Mouse (Mus musculus) mouse embryonic stem cell (cell line): ENCODE measurements around the gene Mllt1.

ENCODE experiments used
- in situ Hi-C, 2 experiments: fragments of 300-500 bp; cut with MboI; formaldehyde crosslinking; loops; 1 replicate in 1 of 2; 3 replicates in 1 of 2; pipeline ENCODE4 v1.14.3; 2019 to 2020; ENCODE audit warnings: low sequenced_read_pairs in 2 of 2, low pct_unique_long_range_greater_than_20kb in 1 of 2, mixed read lengths in 1 of 2; ENCODE audit not compliant: unreplicated experiment in 1 of 2

Mllt1 gene

GRCm38 (mm10) chr17:56935363-56936131, at the start of gene Mllt1:
Gene Mllt1 (minus strand): TSS chr17:56935415.
- in situ Hi-C loops = loop anchor here in 1 of 2 experiments (5.0 kb wide), 1 partner anchor 128 kb away; no protein-coding TSS in a partner anchor

- in situ Hi-C loops = no loop called here
Measured at GRCm38 (mm10) chr17:56984886-56985285, 49.7 kb upstream of the Mllt1 start.

GRCm38 (mm10) chr17:56982013-56982412, 46.8 kb upstream of the Mllt1 start, which contains the start of gene Acer1:
Gene Acer1 (minus strand): TSS chr17:56982126.
- in situ Hi-C loops = no loop called here

GRCm38 (mm10) chr17:56981049-56981448, 45.8 kb upstream of the Mllt1 start:
- in situ Hi-C loops = no loop called here

GRCm38 (mm10) chr17:56979524-56979923, 44.3 kb upstream of the Mllt1 start:
- in situ Hi-C loops = no loop called here

GRCm38 (mm10) chr17:56976531-56977390, 41.5 kb upstream of the Mllt1 start:
- in situ Hi-C loops = no loop called here

- in situ Hi-C loops = no loop called here
Measured at GRCm38 (mm10) chr17:56975391-56975790, 40.2 kb upstream of the Mllt1 start.

GRCm38 (mm10) chr17:56974708-56975240, 39.6 kb upstream of the Mllt1 start:
- in situ Hi-C loops = no loop called here

GRCm38 (mm10) chr17:56973956-56974707, 38.9 kb upstream of the Mllt1 start:
- in situ Hi-C loops = no loop called here

GRCm38 (mm10) chr17:56970081-56970480, 34.9 kb upstream of the Mllt1 start:
- in situ Hi-C loops = no loop called here

- in situ Hi-C loops = no loop called here
Measured at GRCm38 (mm10) chr17:56969321-56969720, 34.1 kb upstream of the Mllt1 start.

- in situ Hi-C loops = no loop called here
Measured at GRCm38 (mm10) chr17:56963646-56964045, 28.4 kb upstream of the Mllt1 start.

GRCm38 (mm10) chr17:56962642-56963405, 27.6 kb upstream of the Mllt1 start:
- in situ Hi-C loops = no loop called here

- in situ Hi-C loops = no loop called here
Measured at GRCm38 (mm10) chr17:56961880-56962279, 26.7 kb upstream of the Mllt1 start.

- in situ Hi-C loops = no loop called here
Measured at GRCm38 (mm10) chr17:56958667-56959066, 23.5 kb upstream of the Mllt1 start.

- in situ Hi-C loops = no loop called here
Measured at GRCm38 (mm10) chr17:56957763-56958429, 22.7 kb upstream of the Mllt1 start.

- in situ Hi-C loops = no loop called here
Measured at GRCm38 (mm10) chr17:56954871-56955270, 19.7 kb upstream of the Mllt1 start.
